Mouse (Mus musculus) brown adipose tissue, adult 24 weeks (tissue): ENCODE measurements around the gene Gm20388. TPM values are rescaled to one million over a fixed set of nuclear protein-coding genes. Genes with fewer than 3 reads are reported as not detected.

ENCODE experiments used
- H3K27ac ChIP-seq: fragments of 200-500 bp; replicated peaks from 2 replicates; pipeline ENCODE4 v1.5.1; 2012; ENCODE audit warnings: low read depth, mild to moderate bottlenecking, low read length
- H3K4me1 ChIP-seq: fragments of 200-500 bp; 2 replicates; pipeline ENCODE4 v1.6.1; 2012; ENCODE audit warnings: low read length, mixed read lengths; ENCODE audit not compliant: control insufficient read depth, insufficient read depth, insufficient read length
- H3K4me3 ChIP-seq: fragments of 200-500 bp; 2 replicates; pipeline ENCODE4 v1.5.1; 2012; ENCODE audit warnings: low read depth, mild to moderate bottlenecking, low read length, moderate library complexity; ENCODE audit not compliant: insufficient read depth
- polyA plus RNA-seq: library from polyadenylated mRNA; stranded (reverse); fragments of >200 nt; gene quantifications from 2 replicates; pipeline ENCODE4 v1.2.4, GENCODE M21; 2012; ENCODE audit not compliant: missing spikeins, insufficient read depth, insufficient read length

Gene Gm20388
- polyA plus RNA-seq, 1 experiment, result 44.7 TPM

- Histone ChIP-seq H3K27ac (no peak overlapping the region), H3K4me3 (no peak overlapping the region), H3K4me1 (peaks cover 41% of the 10 kb centered on the region)
These were observed 4348.5 kb downstream of the Gm20388 start for GRCm38 (mm10) chr8:124259146-124259545.

GRCm38 (mm10) chr8:124259925-124260324 lies 4349.3 kb downstream of the Gm20388 start:
- H3K27ac ChIP-seq, result no peak overlapping the region
- H3K4me1 ChIP-seq, result peaks cover 49% of the 10 kb centered on the region
- no peak overlapping the region for H3K4me3 ChIP-seq

DNA sequence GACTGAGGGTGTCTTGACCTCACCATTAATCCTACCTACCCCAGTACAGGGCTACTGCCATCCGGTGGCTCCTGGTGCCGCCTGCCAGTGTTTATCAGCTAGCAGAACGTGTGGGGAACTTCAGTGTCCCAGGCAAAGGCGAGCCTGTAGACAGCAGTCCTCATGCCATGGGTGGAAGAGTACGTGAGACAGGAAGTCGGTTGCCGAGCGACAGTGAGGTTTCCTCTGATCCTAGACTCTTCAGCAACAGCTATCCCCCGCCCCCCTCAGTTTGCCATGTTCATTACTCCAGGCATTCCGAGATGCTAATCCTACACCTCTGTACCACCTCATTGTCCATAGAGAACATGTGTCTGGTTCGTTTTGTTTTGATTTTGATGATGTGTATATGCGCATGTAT lies 4349.7 kb downstream of the Gm20388 start:
- peaks cover 52% of the 10 kb centered on the region for H3K4me1 ChIP-seq
- H3K4me3 ChIP-seq, result no peak overlapping the region
- H3K27ac ChIP-seq, result no peak overlapping the region

DNA sequence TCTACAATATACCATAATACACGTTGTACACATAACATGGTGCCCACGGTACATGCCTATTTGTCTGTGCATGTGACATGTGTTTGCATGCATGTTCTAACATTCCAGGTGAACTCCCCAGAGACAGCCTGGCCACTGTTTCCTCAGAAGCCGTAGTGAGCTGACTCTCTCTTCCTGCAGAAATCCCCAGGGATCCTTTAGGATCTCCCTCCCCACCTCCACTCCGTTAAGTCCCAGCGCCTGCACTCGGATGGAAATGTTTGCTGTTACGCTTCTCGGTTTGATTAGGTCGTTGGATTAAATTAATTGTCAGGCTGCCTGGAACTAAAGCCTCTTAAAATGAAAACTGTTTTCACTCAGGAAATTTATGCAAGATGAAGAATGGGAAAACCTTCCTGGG lies 4352.4 kb downstream of the Gm20388 start:
- no peak overlapping the region for H3K4me3 ChIP-seq
- no peak overlapping the region for H3K27ac ChIP-seq
- H3K4me1 ChIP-seq, result peaks cover 51% of the 10 kb centered on the region

- peaks cover 51% of the 10 kb centered on the region for H3K4me1 ChIP-seq
- no peak overlapping the region; the same call in 1 of the 2 replicates for H3K27ac ChIP-seq
- no peak overlapping the region for H3K4me3 ChIP-seq
These were observed 4353.4 kb downstream of the Gm20388 start for GRCm38 (mm10) chr8:124264032-124264431.

DNA sequence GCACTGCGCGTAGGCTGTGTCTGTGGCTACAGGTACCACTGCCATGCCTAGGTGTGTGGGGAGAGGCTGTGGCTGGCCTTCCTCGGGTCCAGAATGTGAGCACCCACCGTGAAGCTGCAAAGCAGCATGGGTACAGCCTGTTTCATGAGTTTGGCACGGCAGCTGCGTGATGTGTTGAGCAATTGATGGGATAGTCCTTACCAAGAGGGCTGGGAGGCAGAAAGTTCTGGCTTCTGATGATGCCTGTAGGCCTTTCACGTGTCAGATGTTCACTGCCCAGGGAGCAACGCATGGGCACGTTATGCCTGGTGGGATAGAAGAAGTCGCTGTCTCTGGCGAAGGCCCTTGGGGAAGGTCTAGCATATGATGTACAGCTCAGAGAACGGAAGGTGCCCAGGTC lies 4354.0 kb downstream of the Gm20388 start:
- peaks cover 46% of the 10 kb centered on the region for H3K4me1 ChIP-seq
- no peak overlapping the region for H3K4me3 ChIP-seq
- H3K27ac ChIP-seq, result peak overlapping the region; percentile 62

DNA sequence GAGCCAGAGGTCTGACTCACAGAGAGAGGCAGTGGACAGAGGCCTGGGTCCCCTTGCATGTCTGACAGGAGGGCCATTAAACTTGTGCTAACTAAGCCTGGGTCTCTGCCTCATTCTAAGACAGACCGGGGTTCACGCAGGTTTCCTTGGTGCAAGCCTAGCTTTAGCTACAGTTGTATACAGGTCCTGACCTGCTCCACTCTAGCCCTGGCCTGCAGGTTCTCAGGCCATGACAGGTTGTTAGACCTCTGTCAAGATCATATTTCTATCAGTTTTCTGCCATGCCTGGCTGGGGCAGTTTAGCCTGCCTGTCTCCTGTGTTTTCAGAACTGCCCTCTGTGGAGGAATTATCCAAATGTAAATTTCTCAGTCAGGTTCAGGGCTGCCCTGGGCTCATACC lies 4354.5 kb downstream of the Gm20388 start:
- H3K27ac ChIP-seq, result peak overlapping the region; percentile 62
- H3K4me1 ChIP-seq, result peaks cover 42% of the 10 kb centered on the region
- H3K4me3 ChIP-seq, result no peak overlapping the region

DNA sequence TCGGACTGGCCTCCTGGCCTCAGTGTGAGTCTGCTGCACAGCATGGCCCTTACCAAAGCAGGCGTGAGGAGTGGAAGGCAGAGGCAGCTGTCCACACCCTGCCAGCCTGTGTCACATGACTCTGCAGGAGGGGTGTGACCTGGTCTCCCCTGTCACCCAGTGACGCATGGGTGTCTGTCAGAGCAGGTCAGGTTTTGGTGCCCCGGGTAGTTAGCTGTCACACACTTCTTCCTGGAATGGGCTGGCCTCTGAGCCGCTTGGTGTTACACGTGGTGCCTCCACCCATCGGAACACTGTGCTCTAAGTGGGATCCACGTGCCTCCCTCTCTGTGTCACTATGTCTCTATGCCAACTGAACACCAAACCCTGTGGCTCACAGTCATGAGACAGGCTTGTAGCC lies 4355.2 kb downstream of the Gm20388 start:
- Histone ChIP-seq H3K4me3 (no peak overlapping the region), H3K27ac (peak overlapping the region; percentile 62), H3K4me1 (peaks cover 44% of the 10 kb centered on the region)

- H3K4me1 ChIP-seq, result peaks cover 45% of the 10 kb centered on the region
These were observed 4356.6 kb downstream of the Gm20388 start for GRCm38 (mm10) chr8:124267206-124267605.

DNA sequence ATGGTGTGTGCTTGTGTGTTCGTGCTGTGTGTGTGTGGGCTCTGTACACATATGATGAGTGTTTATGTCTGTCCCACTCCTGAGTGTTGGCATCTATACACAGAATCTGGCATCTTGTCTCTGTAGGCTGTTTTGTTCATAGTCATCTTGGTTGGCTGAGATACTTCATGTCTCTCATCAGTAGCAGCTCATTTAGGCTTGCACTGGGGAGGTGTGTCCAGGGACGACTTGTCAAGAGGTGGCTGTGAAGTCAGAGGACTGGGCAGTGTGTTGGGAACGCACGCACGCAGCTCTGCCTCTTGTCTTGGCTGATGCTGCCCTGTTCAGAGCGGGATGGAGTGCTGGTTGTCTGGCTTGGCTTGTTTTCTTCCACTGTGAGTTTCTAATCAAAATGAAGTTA lies 4359.9 kb downstream of the Gm20388 start:
- H3K27ac ChIP-seq, result no peak overlapping the region
- no peak overlapping the region for H3K4me3 ChIP-seq
- peaks cover 42% of the 10 kb centered on the region for H3K4me1 ChIP-seq

More at GRCm38 (mm10) chr8:124267206-124267605, 4356.6 kb downstream of the Gm20388 start:
- Histone ChIP-seq H3K4me3 (no peak overlapping the region), H3K27ac (no peak overlapping the region)

GRCm38 (mm10) chr8:124270904-124271303 lies 4360.3 kb downstream of the Gm20388 start:
- no peak overlapping the region for H3K4me3 ChIP-seq
- 0 out of 2 replicates have a peak overlapping the region, but pooled peaks have one; percentile 11 for H3K27ac ChIP-seq
- peaks cover 39% of the 10 kb centered on the region for H3K4me1 ChIP-seq

DNA sequence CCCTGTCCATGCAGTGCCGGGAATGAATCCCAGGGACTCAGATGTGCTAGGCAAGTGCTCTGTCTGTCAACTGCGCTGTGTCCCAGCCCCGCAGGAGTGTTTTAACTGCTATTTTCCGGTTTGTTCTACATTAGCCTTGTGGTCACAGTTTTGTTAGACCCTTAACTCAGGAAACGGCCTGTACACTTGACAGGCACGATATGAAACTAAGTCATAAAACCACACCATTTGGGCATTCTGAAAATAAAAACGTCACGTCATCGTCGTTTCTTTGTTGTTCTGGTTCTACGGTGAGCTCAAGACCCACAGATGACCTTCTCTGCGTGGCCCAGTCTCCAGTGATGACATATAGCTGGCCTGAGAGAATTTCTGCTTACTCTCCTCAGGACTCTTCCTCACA lies 4360.9 kb downstream of the Gm20388 start:
- Histone ChIP-seq H3K4me1 (peaks cover 35% of the 10 kb centered on the region), H3K4me3 (no peak overlapping the region), H3K27ac (peak overlapping the region; percentile 94)

DNA sequence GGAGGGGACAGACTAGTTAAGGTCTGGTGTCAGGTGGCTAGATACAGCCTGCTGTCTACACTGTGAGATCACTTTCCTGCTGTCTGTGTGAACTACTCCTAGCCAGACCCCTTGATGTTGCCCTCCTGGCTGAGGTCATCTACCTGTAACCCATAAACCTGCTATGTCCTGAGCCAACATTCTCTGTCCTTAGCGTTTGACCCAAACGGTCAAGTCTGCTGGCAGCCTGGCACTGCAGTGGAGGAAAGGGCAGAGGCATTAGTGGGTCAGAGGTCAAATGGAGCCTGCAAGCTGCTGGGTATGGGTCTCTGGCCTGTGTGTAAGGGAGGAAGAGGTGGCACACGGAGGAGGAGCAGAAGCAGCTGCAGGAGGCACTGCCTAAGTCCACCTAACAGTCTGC lies 4362.2 kb downstream of the Gm20388 start:
- Histone ChIP-seq H3K27ac (peak overlapping the region; percentile 94), H3K4me3 (no peak overlapping the region), H3K4me1 (peaks cover 41% of the 10 kb centered on the region)

- H3K27ac ChIP-seq, result peak overlapping the region; percentile 82
- peaks cover 48% of the 10 kb centered on the region for H3K4me1 ChIP-seq
- no peak overlapping the region for H3K4me3 ChIP-seq
These were observed 4363.1 kb downstream of the Gm20388 start for GRCm38 (mm10) chr8:124273606-124274218.

GRCm38 (mm10) chr8:124274441-124275120 lies 4363.9 kb downstream of the Gm20388 start:
- H3K27ac ChIP-seq, result peak overlapping the region; percentile 82; the same call in 1 of the 2 replicates
- H3K4me3 ChIP-seq, result no peak overlapping the region
- H3K4me1 ChIP-seq, result peaks cover 56% of the 10 kb centered on the region
